In genomic region chr11:113777878-113778464, GRCm38 (mm10) we compare ENCODE assay signal across 8 mouse cellular contexts. TPM values are rescaled to one million over a fixed set of nuclear protein-coding genes. Genes with fewer than 3 reads are reported as not detected.
A peak's percentile ranks its signal among the peaks of the same experiment; 100 is the strongest.
DNase-seq lines count a peak whose midpoint lies in the region; TF ChIP-seq lines count a peak whose summit lies in the region.

No protein-coding gene starts in this region.

- no peak overlapping the region for H3K4me3 ChIP-seq in lung, adult 2 months (replicated peaks; ENCODE audit: extremely low read depth, low read depth, low read length)
- H3K4me3 ChIP-seq in small intestine, adult 2 months (ENCODE audit: low read depth, low read length) = 0 out of 2 replicates have a peak overlapping the region, but pooled peaks have one; percentile 8

- peak; percentile 45 for DNase-seq in adrenal gland, adult 2 months
- no peak for DNase-seq in adrenal gland, postnatal 25 days
- DNase-seq in lung, adult 2 months = no peak
- no peak for DNase-seq in lung, postnatal 25 days (ENCODE audit: low spot score)
- DNase-seq in heart, postnatal 4 days = peak; percentile 37
- DNase-seq in testis, postnatal 14 days (ENCODE audit: low spot score) = no peak
- no peak for DNase-seq in left cerebral cortex, postnatal 25 days (ENCODE audit: low spot score in 2 of 2)

- 52% methylated on average over 8 of the region's 8 CpGs for WGBS in lung, adult 2 months
- WGBS in small intestine, adult 2 months = 23% methylated on average over 8 of the region's 8 CpGs

- H3K27ac ChIP-seq in small intestine, adult 2 months (ENCODE audit: insufficient read depth, low read depth, low read length) = peak overlapping the region; percentile 71

- H3K36me3 ChIP-seq in small intestine, adult 2 months (ENCODE audit: control insufficient read depth, insufficient read depth, low read length) = no peaks in the 10 kb centered on the region

- intact Hi-C loops in left cerebral cortex, postnatal 25 days (cut with DNase I) = no loop called here

- H3K27me3 ChIP-seq in small intestine, adult 2 months (ENCODE audit: control insufficient read depth, insufficient read depth, low read length) = no peaks in the 10 kb centered on the region

- 0 out of 2 replicates have a peak, but pooled peaks cover 3% of the 10 kb centered on the region for H3K4me1 ChIP-seq in lung, adult 2 months (ENCODE audit: control insufficient read depth, insufficient read depth, low read length)
- peaks cover 20% of the 10 kb centered on the region for H3K4me1 ChIP-seq in small intestine, adult 2 months (ENCODE audit: control insufficient read depth, insufficient read depth, insufficient read length, low read length)

- TF ChIP-seq POLR2A in lung, adult 2 months (IDR thresholded peaks at IDR 0.05; ENCODE audit: borderline replicate concordance, extremely low read depth, low read depth, low read length) = 0 out of 2 replicates have a peak, but pooled peaks have one; percentile 9
- TF ChIP-seq POLR2A in small intestine, adult 2 months (IDR thresholded peaks at IDR 0.05; ENCODE audit: low read depth, low read length) = no peak

- TF ChIP-seq CTCF in lung, adult 2 months (IDR thresholded peaks at IDR 0.05; ENCODE audit: insufficient read depth, low read length) = no peak
- no peak for TF ChIP-seq CTCF in small intestine, adult 2 months (IDR thresholded peaks at IDR 0.05; ENCODE audit: extremely low read depth, insufficient read length, insufficient replicate concordance, low read depth, low read length)

RNA-seq across cellular contexts. Expression of gene Cdc42ep4, which starts 26.3 kb away (rescaled TPM):
- 100 to 1,000 TPM in 1 of 2 experiments, 10 to 100 TPM in 1; 96.8 to 142 TPM for total RNA-seq in adrenal gland, adult 2 months (2021)
- polyA plus RNA-seq in adrenal gland, adult 2 months (2012; rRNA removed) = 155 and 228 TPM in 2 replicates
- 114 and 133 TPM in 2 replicates for total RNA-seq in adrenal gland, postnatal 25 days (2021)
- 80.4 and 115 TPM in 2 replicates for polyA plus RNA-seq in lung, adult 2 months (2012; rRNA removed)
- 10 to 100 TPM; 18.7 to 20.7 TPM for total RNA-seq in heart, postnatal 4 days (2021)
- 22.9 and 41.4 TPM in 2 replicates for polyA plus RNA-seq in small intestine, adult 2 months (2012; rRNA removed)
- total RNA-seq in left cerebral cortex, postnatal 25 days (2021) = 10 to 100 TPM; 26.7 to 31.7 TPM

Comparison
In these comparisons a context has a peak if more than half of its experiments do, and no peak if none do; other contexts are left out.
1. DNase-seq: peak in adrenal gland, adult 2 months (single experiment) and heart, postnatal 4 days (single experiment); none in adrenal gland, postnatal 25 days (single experiment), lung, adult 2 months (single experiment), lung, postnatal 25 days (single experiment), testis, postnatal 14 days (single experiment) and left cerebral cortex, postnatal 25 days (0 of 2).